Mouse (Mus musculus): ENCODE measurements around the gene Amn. TPM values are rescaled to one million over a fixed set of nuclear protein-coding genes. Genes with fewer than 3 reads are reported as not detected.

Amn gene
- polyA plus RNA-seq, 1 experiment: 0.09 TPM

GRCm38 (mm10) chr12:111274447-111275149 is 3.7 kb downstream of the Amn start:
- H3K79me2 ChIP-seq (ENCODE audit: control insufficient read depth, insufficient read depth): no peaks in the 10 kb centered on the region
- no peaks in the 10 kb centered on the region for H3K79me3 ChIP-seq (ENCODE audit: low read depth)
- H3K27me3 ChIP-seq (ENCODE audit: control insufficient read depth, insufficient read depth, insufficient read length): peaks cover 7% of the 10 kb centered on the region
- H3K4me3 ChIP-seq (ENCODE audit: insufficient read depth, poor library complexity, severe bottlenecking): no peak overlapping the region
- TF ChIP-seq MAX (IDR thresholded peaks at IDR 0.05) (no peak), CEBPB (IDR thresholded peaks at IDR 0.05; ENCODE audit: low read depth) (no peak), CTCF (IDR thresholded peaks at IDR 0.05; ENCODE audit: control insufficient read depth, insufficient read depth, insufficient read length) (no peak)
- no peak overlapping the region for H3ac ChIP-seq (ENCODE audit: control insufficient read depth, insufficient read length, low read depth)
- H3K36me3 ChIP-seq (ENCODE audit: control insufficient read depth, insufficient read depth): no peaks in the 10 kb centered on the region

- Histone ChIP-seq H3K79me2 (ENCODE audit: control insufficient read depth, insufficient read depth) (no peaks in the 10 kb centered on the region), H3K4me3 (ENCODE audit: insufficient read depth, poor library complexity, severe bottlenecking) (no peak overlapping the region), H3K79me3 (ENCODE audit: low read depth) (no peaks in the 10 kb centered on the region), H3K36me3 (ENCODE audit: control insufficient read depth, insufficient read depth) (no peaks in the 10 kb centered on the region), H3K27me3 (ENCODE audit: control insufficient read depth, insufficient read depth, insufficient read length) (peaks cover 7% of the 10 kb centered on the region), H3ac (ENCODE audit: control insufficient read depth, insufficient read length, low read depth) (no peak overlapping the region)
- no peak for TF ChIP-seq CEBPB (IDR thresholded peaks at IDR 0.05; ENCODE audit: low read depth)
- no peak for TF ChIP-seq MYOD1 (IDR thresholded peaks at IDR 0.05; ENCODE audit: control insufficient read depth, insufficient read length, low read depth)
- TF ChIP-seq FOSL1 (IDR thresholded peaks at IDR 0.05; ENCODE audit: insufficient read depth, low read length, poor library complexity, severe bottlenecking): no peak
- no peak for TF ChIP-seq MAX (IDR thresholded peaks at IDR 0.05)
- TF ChIP-seq CTCF (IDR thresholded peaks at IDR 0.05; ENCODE audit: control insufficient read depth, insufficient read depth, insufficient read length): no peak
- TF ChIP-seq USF1 (IDR thresholded peaks at IDR 0.05; ENCODE audit: low read depth): no peak
- no peak for TF ChIP-seq MYOG (IDR thresholded peaks at IDR 0.05; ENCODE audit: control insufficient read depth, extremely low read depth, insufficient read length)
Observed at GRCm38 (mm10) chr12:111275150-111275841, 4.4 kb downstream of the Amn start.

GRCm38 (mm10) chr12:111276371-111276770 is 5.5 kb downstream of the Amn start:
- Histone ChIP-seq H3K79me3 (ENCODE audit: low read depth) (no peaks in the 10 kb centered on the region), H3K79me2 (ENCODE audit: control insufficient read depth, insufficient read depth) (no peaks in the 10 kb centered on the region), H3K36me3 (ENCODE audit: control insufficient read depth, insufficient read depth) (no peaks in the 10 kb centered on the region), H3K27me3 (ENCODE audit: control insufficient read depth, insufficient read depth, insufficient read length) (peaks cover 7% of the 10 kb centered on the region), H3ac (ENCODE audit: control insufficient read depth, insufficient read length, low read depth) (no peak overlapping the region), H3K4me3 (ENCODE audit: insufficient read depth, poor library complexity, severe bottlenecking) (no peak overlapping the region)
- TF ChIP-seq MYOG (IDR thresholded peaks at IDR 0.05; ENCODE audit: control insufficient read depth, extremely low read depth, insufficient read length): no peak
- TF ChIP-seq USF1 (IDR thresholded peaks at IDR 0.05; ENCODE audit: low read depth): no peak
- TF ChIP-seq CEBPB (IDR thresholded peaks at IDR 0.05; ENCODE audit: low read depth): no peak
- TF ChIP-seq MYOD1 (IDR thresholded peaks at IDR 0.05; ENCODE audit: control insufficient read depth, insufficient read length, low read depth): no peak
- no peak for TF ChIP-seq CTCF (IDR thresholded peaks at IDR 0.05; ENCODE audit: control insufficient read depth, insufficient read depth, insufficient read length)
- TF ChIP-seq FOSL1 (IDR thresholded peaks at IDR 0.05; ENCODE audit: insufficient read depth, low read length, poor library complexity, severe bottlenecking): no peak
- no peak for TF ChIP-seq MAX (IDR thresholded peaks at IDR 0.05)

GRCm38 (mm10) chr12:111283573-111283972 is 12.7 kb downstream of the Amn start:
- Histone ChIP-seq H3K4me3 (ENCODE audit: insufficient read depth, poor library complexity, severe bottlenecking) (no peak overlapping the region), H3K79me3 (ENCODE audit: low read depth) (no peaks in the 10 kb centered on the region), H3ac (ENCODE audit: control insufficient read depth, insufficient read length, low read depth) (no peak overlapping the region), H3K79me2 (ENCODE audit: control insufficient read depth, insufficient read depth) (no peaks in the 10 kb centered on the region), H3K27me3 (ENCODE audit: control insufficient read depth, insufficient read depth, insufficient read length) (no peaks in the 10 kb centered on the region), H3K36me3 (ENCODE audit: control insufficient read depth, insufficient read depth) (no peaks in the 10 kb centered on the region)
- TF ChIP-seq CEBPB (IDR thresholded peaks at IDR 0.05; ENCODE audit: low read depth) (no peak), MAX (IDR thresholded peaks at IDR 0.05) (no peak), MYOG (IDR thresholded peaks at IDR 0.05; ENCODE audit: control insufficient read depth, extremely low read depth, insufficient read length) (no peak), USF1 (IDR thresholded peaks at IDR 0.05; ENCODE audit: low read depth) (no peak)

- H3ac ChIP-seq (ENCODE audit: control insufficient read depth, insufficient read length, low read depth): no peak overlapping the region
- no peaks in the 10 kb centered on the region for H3K79me3 ChIP-seq (ENCODE audit: low read depth)
- no peaks in the 10 kb centered on the region for H3K79me2 ChIP-seq (ENCODE audit: control insufficient read depth, insufficient read depth)
- H3K27me3 ChIP-seq (ENCODE audit: control insufficient read depth, insufficient read depth, insufficient read length): no peaks in the 10 kb centered on the region
- H3K4me3 ChIP-seq (ENCODE audit: insufficient read depth, poor library complexity, severe bottlenecking): no peak overlapping the region
- H3K36me3 ChIP-seq (ENCODE audit: control insufficient read depth, insufficient read depth): no peaks in the 10 kb centered on the region
- TF ChIP-seq MYOG (IDR thresholded peaks at IDR 0.05; ENCODE audit: control insufficient read depth, extremely low read depth, insufficient read length) (no peak), USF1 (IDR thresholded peaks at IDR 0.05; ENCODE audit: low read depth) (no peak), MAX (IDR thresholded peaks at IDR 0.05) (no peak), MYOD1 (IDR thresholded peaks at IDR 0.05; ENCODE audit: control insufficient read depth, insufficient read length, low read depth) (no peak), FOSL1 (IDR thresholded peaks at IDR 0.05; ENCODE audit: insufficient read depth, low read length, poor library complexity, severe bottlenecking) (no peak), CTCF (IDR thresholded peaks at IDR 0.05; ENCODE audit: control insufficient read depth, insufficient read depth, insufficient read length) (no peak), CEBPB (IDR thresholded peaks at IDR 0.05; ENCODE audit: low read depth) (no peak)
Observed at GRCm38 (mm10) chr12:111284532-111284931, 13.6 kb downstream of the Amn start.

GRCm38 (mm10) chr12:111293025-111293424 is 22.1 kb downstream of the Amn start:
- H3K79me3 ChIP-seq (ENCODE audit: low read depth): no peaks in the 10 kb centered on the region
- TF ChIP-seq CEBPB (IDR thresholded peaks at IDR 0.05; ENCODE audit: low read depth): no peak
- TF ChIP-seq CTCF (IDR thresholded peaks at IDR 0.05; ENCODE audit: control insufficient read depth, insufficient read depth, insufficient read length): no peak
- TF ChIP-seq MYOD1 (IDR thresholded peaks at IDR 0.05; ENCODE audit: control insufficient read depth, insufficient read length, low read depth): no peak
- TF ChIP-seq MAX (IDR thresholded peaks at IDR 0.05): no peak
- no peak for TF ChIP-seq MYOG (IDR thresholded peaks at IDR 0.05; ENCODE audit: control insufficient read depth, extremely low read depth, insufficient read length)
- TF ChIP-seq FOSL1 (IDR thresholded peaks at IDR 0.05; ENCODE audit: insufficient read depth, low read length, poor library complexity, severe bottlenecking): no peak
- no peak for TF ChIP-seq USF1 (IDR thresholded peaks at IDR 0.05; ENCODE audit: low read depth)
- H3K79me2 ChIP-seq (ENCODE audit: control insufficient read depth, insufficient read depth): no peaks in the 10 kb centered on the region
- H3K4me3 ChIP-seq (ENCODE audit: insufficient read depth, poor library complexity, severe bottlenecking): no peak overlapping the region
- no peaks in the 10 kb centered on the region for H3K27me3 ChIP-seq (ENCODE audit: control insufficient read depth, insufficient read depth, insufficient read length)
- no peak overlapping the region for H3ac ChIP-seq (ENCODE audit: control insufficient read depth, insufficient read length, low read depth)
- peaks cover 28% of the 10 kb centered on the region for H3K36me3 ChIP-seq (ENCODE audit: control insufficient read depth, insufficient read depth)
